Mouse (Mus musculus) neural tube, embryonic 12.5 days (tissue): ENCODE data around the gene Adgre5. TPM values are rescaled to one million over a fixed set of nuclear protein-coding genes. Genes with fewer than 3 reads are reported as not detected.

Experiments
- ATAC-seq: fragments of 200-750 bp; cut with Nextera tagmentation; 2 replicates; pipeline ENCODE4 v1.8.0; 2017; ENCODE audit warnings: low read depth, mild to moderate bottlenecking, moderate TSS enrichment, moderate library complexity; ENCODE audit not compliant: low FRiP score
- H3K27ac ChIP-seq: fragments of 300-500 bp; sonication (generic); 2 replicates; pipeline ENCODE4 v1.5.1; 2016
- H3K27me3 ChIP-seq: fragments of 300-500 bp; sonication (generic); replicated peaks from 2 replicates; pipeline ENCODE4 v1.6.1; 2016; ENCODE audit warnings: mild to moderate bottlenecking
- H3K36me3 ChIP-seq: fragments of 300-500 bp; sonication (generic); 2 replicates; pipeline ENCODE4 v1.6.1; 2016; ENCODE audit warnings: mild to moderate bottlenecking
- H3K4me1 ChIP-seq: fragments of 300-500 bp; sonication (generic); 2 replicates; pipeline ENCODE4 v1.6.1; 2016
- H3K4me2 ChIP-seq: fragments of 300-500 bp; sonication (generic); replicated peaks from 2 replicates; pipeline ENCODE4 v1.6.1; 2016; ENCODE audit warnings: mild to moderate bottlenecking
- H3K4me3 ChIP-seq: fragments of 300-500 bp; sonication (generic); 2 replicates; pipeline ENCODE4 v1.5.1; 2016
- H3K9ac ChIP-seq: fragments of 300-500 bp; sonication (generic); 2 replicates; pipeline ENCODE4 v1.6.1; 2016; ENCODE audit warnings: mild to moderate bottlenecking
- H3K9me3 ChIP-seq: fragments of 300-500 bp; sonication (generic); 2 replicates; pipeline ENCODE4 v1.6.1; 2016; ENCODE audit warnings: mild to moderate bottlenecking
- WGBS: fragments of 180-500 bp; shearing (Covaris S2); methylation state at CpG from one replicate; pipeline ENCODE4 v1.1.7; 2016; 5-methylcytosine and 5-hydroxymethylcytosine counted together
- polyA plus RNA-seq: library from polyadenylated mRNA; unstranded; fragments of >200 nt; fragmentation: Nextera tagmentation; extraction: Ambion mirVana; gene quantifications from 2 replicates; pipeline ENCODE4 v1.2.1, GENCODE M21; 2016

The Adgre5 gene
- polyA plus RNA-seq, 1 experiment from 2014 or later = 15.7 TPM

GRCm38 (mm10) chr8:83747661-83748346, 6.7 kb upstream of the Adgre5 start:
- 1% methylated on average over 28 of the region's 28 CpGs for WGBS
- peaks cover 10% of the 10 kb centered on the region for H3K4me1 ChIP-seq
- peak overlapping the region; percentile 29 for H3K4me3 ChIP-seq
- H3K27ac ChIP-seq = no peak overlapping the region
- peak; percentile 80 for ATAC-seq
- H3K27me3 ChIP-seq = peaks cover 20% of the 10 kb centered on the region
- H3K9ac ChIP-seq = peak overlapping the region; percentile 47
- H3K36me3 ChIP-seq = no peaks in the 10 kb centered on the region
- H3K4me2 ChIP-seq = peak overlapping the region; percentile 68
- no peaks in the 10 kb centered on the region for H3K9me3 ChIP-seq

DNA sequence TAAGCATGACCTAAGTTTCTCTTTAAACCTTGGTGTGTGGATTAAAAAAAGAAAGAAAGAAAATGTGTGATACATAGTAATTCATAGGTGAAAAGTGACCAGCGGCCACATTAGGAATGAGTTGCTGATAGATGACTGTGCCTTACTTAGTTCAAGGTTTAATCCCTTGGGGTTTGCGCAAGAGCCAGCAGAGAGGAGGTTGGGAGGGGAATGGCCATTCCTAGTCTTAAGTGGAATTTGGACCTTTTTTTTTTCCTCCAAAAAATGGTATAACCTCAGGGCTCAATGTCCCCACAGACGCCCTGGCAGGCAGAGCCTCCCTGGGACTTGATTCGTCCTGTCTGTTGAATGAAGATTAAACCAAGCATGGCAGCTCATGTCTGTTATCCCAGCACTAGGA, 2.9 kb upstream of the Adgre5 start:
- H3K9me3 ChIP-seq = no peaks in the 10 kb centered on the region
- H3K27me3 ChIP-seq = peaks cover 52% of the 10 kb centered on the region
- ATAC-seq = no peak
- H3K27ac ChIP-seq = no peak overlapping the region
- H3K4me2 ChIP-seq = no peak overlapping the region
- H3K9ac ChIP-seq = no peak overlapping the region
- 81% methylated on average over 4 of the region's 4 CpGs for WGBS
- no peaks in the 10 kb centered on the region for H3K36me3 ChIP-seq
- peaks cover 19% of the 10 kb centered on the region for H3K4me1 ChIP-seq
- H3K4me3 ChIP-seq = no peak overlapping the region

- no peaks in the 10 kb centered on the region for H3K36me3 ChIP-seq
- no peaks in the 10 kb centered on the region for H3K9me3 ChIP-seq
- peaks cover 41% of the 10 kb centered on the region for H3K27me3 ChIP-seq
- 91% methylated on average over 6 of the region's 6 CpGs for WGBS
- H3K4me1 ChIP-seq = peaks cover 13% of the 10 kb centered on the region
- H3K4me3 ChIP-seq = no peak overlapping the region
- H3K27ac ChIP-seq = no peak overlapping the region
- no peak overlapping the region for H3K9ac ChIP-seq
- no peak for ATAC-seq
- H3K4me2 ChIP-seq = no peak overlapping the region
These were observed 1.8 kb upstream of the Adgre5 start for GRCm38 (mm10) chr8:83742968-83743367.

GRCm38 (mm10) chr8:83741849-83742655, 926 bp upstream of the Adgre5 start:
- Histone ChIP-seq H3K4me2 (peak overlapping the region; percentile 88; the same call in 1 of the 2 replicates), H3K4me3 (0 out of 2 replicates have a peak overlapping the region, but pooled peaks have one; percentile 43), H3K9ac (no peak overlapping the region), H3K27me3 (peaks cover 32% of the 10 kb centered on the region), H3K4me1 (peaks cover 14% of the 10 kb centered on the region), H3K36me3 (no peaks in the 10 kb centered on the region), H3K27ac (no peak overlapping the region), H3K9me3 (no peaks in the 10 kb centered on the region)
- WGBS = 79% methylated on average over 19 of the region's 19 CpGs
- ATAC-seq = no peak

DNA sequence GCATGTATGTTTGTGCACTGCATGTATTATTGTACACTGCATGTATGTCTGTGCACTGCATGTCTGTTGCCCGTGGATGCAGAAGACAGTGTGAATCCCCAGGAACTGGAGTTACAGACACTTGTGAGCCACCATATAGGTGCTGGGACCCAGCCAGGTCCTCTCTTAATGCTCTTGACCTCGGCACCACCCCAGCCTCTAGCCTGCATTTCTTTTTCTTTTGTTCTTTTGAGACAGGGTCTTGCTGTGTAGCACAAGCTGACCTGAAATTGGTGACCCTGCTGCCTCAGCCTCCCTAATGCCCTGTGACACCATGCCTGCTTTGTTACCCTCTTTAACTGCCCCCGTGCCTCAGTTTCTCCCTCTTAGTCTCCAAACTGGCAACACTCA, 545 bp downstream of the Adgre5 start:
- Histone ChIP-seq H3K36me3 (no peaks in the 10 kb centered on the region), H3K4me2 (peak overlapping the region; percentile 88), H3K9ac (peak overlapping the region; percentile 55), H3K9me3 (no peaks in the 10 kb centered on the region), H3K4me1 (peaks cover 14% of the 10 kb centered on the region), H3K27me3 (peaks cover 35% of the 10 kb centered on the region), H3K4me3 (peak overlapping the region; percentile 43), H3K27ac (no peak overlapping the region)
- 6% methylated on average over 3 of the region's 3 CpGs for WGBS
- ATAC-seq = no peak

- H3K36me3 ChIP-seq = no peaks in the 10 kb centered on the region
- H3K4me2 ChIP-seq = peak overlapping the region; percentile 88; the same call in 1 of the 2 replicates
- H3K9ac ChIP-seq = no peak overlapping the region
- H3K4me3 ChIP-seq = no peak overlapping the region; the same call in 1 of the 2 replicates
- peaks cover 14% of the 10 kb centered on the region for H3K4me1 ChIP-seq
- no peaks in the 10 kb centered on the region for H3K9me3 ChIP-seq
- H3K27ac ChIP-seq = no peak overlapping the region
- ATAC-seq = no peak
- H3K27me3 ChIP-seq = peaks cover 35% of the 10 kb centered on the region
- 40% methylated on average over 8 of the region's 8 CpGs for WGBS
These were observed 1.2 kb downstream of the Adgre5 start for GRCm38 (mm10) chr8:83739711-83740468.

DNA sequence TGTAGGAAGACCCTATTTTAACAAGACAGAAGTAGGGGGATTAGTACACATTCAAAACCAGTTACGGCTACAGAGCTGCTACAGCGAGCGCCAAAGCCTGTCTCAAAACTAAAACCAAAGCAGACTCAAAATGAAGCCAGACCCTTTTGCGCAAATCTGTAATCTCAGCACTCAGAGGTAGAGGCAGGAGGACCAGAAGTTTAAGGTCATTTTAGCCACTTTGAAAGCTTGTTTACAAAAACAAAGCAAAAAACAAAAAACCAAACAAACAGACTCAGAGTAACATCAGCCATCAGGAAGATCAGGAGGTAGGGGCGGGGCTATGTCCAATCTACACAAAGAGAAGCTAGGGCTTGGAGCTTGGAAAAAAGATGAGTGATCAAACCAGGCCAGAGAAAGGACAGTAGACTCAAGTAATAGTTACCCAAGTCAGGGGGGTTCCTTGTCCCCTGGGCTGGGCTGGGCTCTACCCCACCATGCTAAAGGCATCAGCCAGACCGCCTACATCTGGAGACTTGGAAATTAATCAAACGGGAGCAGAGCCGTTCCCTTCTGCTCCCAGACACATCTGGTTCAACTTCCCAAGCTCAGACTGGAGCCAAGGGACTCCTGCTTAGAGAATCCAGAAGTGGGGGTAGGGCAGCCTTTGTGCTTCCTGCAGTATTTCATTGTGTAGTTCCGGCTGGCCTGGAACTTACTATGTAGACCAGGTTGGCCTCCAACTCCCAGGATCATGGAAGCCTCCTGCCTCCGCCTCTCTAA, 2.0 kb downstream of the Adgre5 start:
- Histone ChIP-seq H3K4me2 (0 out of 2 replicates have a peak overlapping the region, but pooled peaks have one; percentile 18), H3K4me1 (peaks cover 14% of the 10 kb centered on the region), H3K4me3 (no peak overlapping the region), H3K27me3 (peaks cover 39% of the 10 kb centered on the region), H3K36me3 (no peaks in the 10 kb centered on the region), H3K27ac (no peak overlapping the region), H3K9me3 (no peaks in the 10 kb centered on the region), H3K9ac (no peak overlapping the region)
- WGBS = 79% methylated on average over 10 of the region's 10 CpGs
- ATAC-seq = no peak

DNA sequence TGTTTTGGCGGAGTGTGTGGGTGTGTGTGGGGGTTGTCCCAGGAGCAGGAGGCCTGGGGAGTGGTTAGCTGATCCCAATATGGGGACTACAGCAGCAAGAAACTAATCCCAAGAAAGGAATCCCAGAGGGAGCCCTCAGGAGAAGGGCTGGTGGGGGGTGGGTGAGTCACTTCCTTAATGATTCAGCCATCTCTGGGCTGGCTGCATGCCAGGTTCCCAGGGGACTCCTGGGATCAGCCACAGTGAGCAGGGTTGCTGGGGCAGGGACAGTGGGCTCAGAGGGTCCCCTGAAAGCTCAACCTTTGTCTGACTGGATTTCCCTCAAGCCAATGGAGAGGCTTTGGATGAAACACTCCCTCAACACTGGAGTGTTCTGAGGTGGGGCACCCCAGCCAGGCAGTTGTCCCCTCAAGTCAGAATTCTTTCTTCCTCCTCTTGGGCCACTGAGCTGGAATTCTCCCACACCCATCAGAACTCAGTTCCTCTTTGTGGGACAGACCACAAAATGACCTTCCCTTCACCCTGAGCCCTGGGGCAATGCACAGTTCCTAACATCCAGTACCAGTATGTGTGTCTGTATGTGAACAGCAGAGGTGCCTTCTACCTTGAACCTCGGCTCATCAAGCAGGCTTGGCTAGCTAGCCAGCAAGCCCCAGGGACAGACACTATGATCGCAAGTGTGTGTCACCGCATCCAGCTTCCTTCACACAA, 3.1 kb downstream of the Adgre5 start:
- Histone ChIP-seq H3K27me3 (peaks cover 44% of the 10 kb centered on the region), H3K4me2 (peak overlapping the region; percentile 18; the same call in 1 of the 2 replicates), H3K27ac (no peak overlapping the region), H3K36me3 (no peaks in the 10 kb centered on the region), H3K9ac (no peak overlapping the region), H3K4me3 (no peak overlapping the region), H3K9me3 (no peaks in the 10 kb centered on the region), H3K4me1 (peaks cover 14% of the 10 kb centered on the region)
- ATAC-seq = no peak
- 79% methylated on average over 4 of the region's 4 CpGs for WGBS

DNA sequence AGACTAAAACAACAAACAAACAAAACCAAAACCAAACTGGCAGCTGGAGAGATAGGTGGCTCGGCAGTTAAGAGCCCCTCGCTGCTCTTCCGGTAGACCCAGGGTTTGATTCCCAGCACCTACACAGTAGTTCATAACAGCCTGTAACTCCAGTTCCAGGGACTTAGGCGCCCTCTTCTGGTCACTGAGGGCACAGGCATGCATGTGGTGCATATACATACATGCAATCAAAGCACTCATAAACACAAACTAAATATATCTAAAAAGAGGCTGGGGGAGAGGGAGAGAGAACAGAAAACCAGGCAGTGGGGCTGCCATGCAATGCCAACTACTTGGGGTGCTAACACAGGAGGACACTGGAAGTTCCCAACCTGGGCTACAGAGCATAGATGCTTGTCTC, 3.8 kb downstream of the Adgre5 start:
- Histone ChIP-seq H3K27ac (no peak overlapping the region), H3K9ac (no peak overlapping the region), H3K4me3 (no peak overlapping the region), H3K9me3 (no peaks in the 10 kb centered on the region), H3K27me3 (peaks cover 43% of the 10 kb centered on the region), H3K36me3 (no peaks in the 10 kb centered on the region), H3K4me1 (peaks cover 14% of the 10 kb centered on the region), H3K4me2 (no peak overlapping the region)
- 85% methylated on average over 4 of the region's 4 CpGs for WGBS
- no peak for ATAC-seq

DNA sequence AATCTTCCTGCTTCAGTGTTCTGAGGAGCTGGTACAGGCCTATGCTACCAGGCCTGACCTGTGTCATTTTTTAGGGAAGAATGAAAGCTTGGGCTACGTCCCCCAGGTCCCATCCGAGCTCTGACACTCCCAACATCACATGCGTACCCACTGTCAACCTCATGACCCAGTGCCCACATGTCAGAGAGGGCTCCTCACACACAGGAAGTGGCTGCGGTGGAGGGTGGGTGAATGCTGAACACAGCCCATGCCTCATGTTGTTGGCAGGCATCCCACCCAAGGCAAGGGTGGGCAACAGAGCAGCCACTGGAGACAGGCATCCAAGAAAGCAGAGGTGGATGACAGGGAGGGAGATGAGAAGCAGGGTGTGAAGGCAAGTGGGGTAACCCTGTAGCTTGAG, 4.4 kb downstream of the Adgre5 start:
- peaks cover 37% of the 10 kb centered on the region for H3K27me3 ChIP-seq

GRCm38 (mm10) chr8:83732919-83733318, 8.2 kb downstream of the Adgre5 start:
- no peak overlapping the region for H3K4me2 ChIP-seq
- WGBS = 82% methylated on average over 6 of the region's 6 CpGs
- no peak overlapping the region for H3K27ac ChIP-seq
- H3K4me1 ChIP-seq = peaks cover 4% of the 10 kb centered on the region; the same call in 1 of the 2 replicates
- no peaks in the 10 kb centered on the region for H3K36me3 ChIP-seq
- H3K9ac ChIP-seq = no peak overlapping the region
- peaks cover 12% of the 10 kb centered on the region; the same call in 1 of the 2 replicates for H3K27me3 ChIP-seq
- no peak overlapping the region for H3K4me3 ChIP-seq
- H3K9me3 ChIP-seq = no peaks in the 10 kb centered on the region
- no peak for ATAC-seq

More for the DNA sequence above, 4.4 kb downstream of the Adgre5 start:
- WGBS = 90% methylated on average over 4 of the region's 4 CpGs
- H3K36me3 ChIP-seq = no peaks in the 10 kb centered on the region
- no peak overlapping the region for H3K4me2 ChIP-seq
- no peaks in the 10 kb centered on the region for H3K9me3 ChIP-seq
- H3K9ac ChIP-seq = no peak overlapping the region
- H3K4me3 ChIP-seq = no peak overlapping the region
- H3K4me1 ChIP-seq = peaks cover 14% of the 10 kb centered on the region
- ATAC-seq = no peak
- no peak overlapping the region for H3K27ac ChIP-seq
